Comparison of ENCODE assay signal across 9 mouse cellular contexts in the genomic region with DNA sequence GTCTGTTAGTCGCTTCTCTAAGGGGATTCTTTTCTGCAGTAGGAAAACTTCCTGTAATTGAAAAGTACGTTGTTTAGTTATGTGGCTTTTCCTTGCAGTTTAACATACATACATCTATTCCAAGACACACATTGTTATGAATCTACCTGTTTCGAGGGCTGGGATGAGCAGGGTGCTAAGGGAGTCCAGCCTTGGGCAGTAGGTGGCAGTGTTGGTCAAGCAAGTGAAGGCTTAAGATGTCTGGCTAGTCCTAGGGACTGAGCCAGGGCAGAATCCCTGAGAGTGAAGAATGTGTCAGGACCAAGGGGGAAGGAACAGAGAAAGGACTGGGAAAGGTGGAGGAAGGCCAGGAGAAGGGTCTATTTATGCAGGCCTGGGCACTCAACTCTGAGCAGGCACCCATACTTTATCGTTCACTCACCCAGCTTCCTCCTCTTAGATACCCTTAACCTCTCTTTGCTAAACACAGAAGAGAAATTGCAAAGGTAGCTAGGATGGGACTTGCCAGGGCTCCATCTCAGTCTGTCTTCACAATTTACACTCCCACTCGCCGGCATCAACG. TPM values are rescaled to one million over a fixed set of nuclear protein-coding genes. Genes with fewer than 3 reads are reported as not detected.
A peak's percentile ranks its signal among the peaks of the same experiment; 100 is the strongest.
DNase-seq lines count a peak whose midpoint lies in the region; ATAC-seq lines count a peak whose summit lies in the region.
"Had no signal": no experiment of that assay in that cellular context is flagged by ENCODE, and none has a peak within 500 bp of the region (broad histone marks: within the 10 kb centered on the region; RNA-seq: fewer than 3 reads in every experiment).

No protein-coding gene starts in this region.

- WGBS in liver, embryonic 11.5 days, result 50% methylated on average over 7 of the region's 7 CpGs

- no peaks in the 10 kb centered on the region for H3K9me3 ChIP-seq in liver, embryonic 11.5 days (ENCODE audit: control insufficient read depth, low read length)
- H3K9me3 ChIP-seq: neural tube, embryonic 12.5 days had no signal

- no peak overlapping the region for H3K27ac ChIP-seq in liver, embryonic 11.5 days (ENCODE audit: low read depth, low read length)
- H3K27ac ChIP-seq: neural tube, embryonic 12.5 days had no signal

- DNase-seq in 3T3-L1 (ENCODE audit: low read depth, low spot score), result peak; percentile 81
- peak; percentile 78 for DNase-seq in ZHBTc4 (ENCODE audit: low read depth, low spot score)
- DNase-seq in embryo, embryonic 10 days (ENCODE audit: low spot score), result peak; percentile 87
- DNase-seq in heart, adult 8-10 months (ENCODE audit: low spot score), result peak; percentile 24
- peak; percentile 85 for DNase-seq in kidney, postnatal 10 days
- no peak for DNase-seq in liver, embryonic 11.5 days (ENCODE audit: low spot score)
- peak; percentile 46 for DNase-seq in retina, adult 2 months (ENCODE audit: low read depth, low spot score)
- DNase-seq in urinary bladder, postnatal 36 days (ENCODE audit: low spot score in 2 of 2), result peak; percentile 57 to 64

- no peaks in the 10 kb centered on the region for H3K36me3 ChIP-seq in liver, embryonic 11.5 days (ENCODE audit: control insufficient read depth, insufficient read depth, low read length)
- H3K36me3 ChIP-seq: neural tube, embryonic 12.5 days had no signal

- peak; percentile 54; the same call in 1 of the 2 replicates for ATAC-seq in liver, embryonic 11.5 days (replicated peaks; ENCODE audit: low FRiP score)

- H3K9ac ChIP-seq in liver, embryonic 11.5 days (ENCODE audit: low read depth, low read length), result no peak overlapping the region
- H3K9ac ChIP-seq: neural tube, embryonic 12.5 days had no signal

- H3K27me3 ChIP-seq in liver, embryonic 11.5 days (replicated peaks; ENCODE audit: control insufficient read depth, insufficient read depth, low read length), result no peaks in the 10 kb centered on the region
- H3K27me3 ChIP-seq: neural tube, embryonic 12.5 days had no signal

- H3K4me1 ChIP-seq in liver, embryonic 11.5 days (replicated peaks; ENCODE audit: control insufficient read depth, insufficient read depth, low read length), result no peaks in the 10 kb centered on the region

- H3K4me3 ChIP-seq in liver, embryonic 11.5 days (ENCODE audit: low read depth, low read length), result no peak overlapping the region
- H3K4me3 ChIP-seq: neural tube, embryonic 12.5 days had no signal

- no peak overlapping the region for H3K4me2 ChIP-seq in liver, embryonic 11.5 days
- H3K4me2 ChIP-seq: neural tube, embryonic 12.5 days had no signal

RNA-seq across cellular contexts. Expression of a gene that starts 23.2 kb away (rescaled TPM):
- total RNA-seq in heart, adult 8-10 months (2022), result 10 to 100 TPM; 42.9 to 61.1 (median 50.7) TPM
- 22.6 and 25.2 TPM in 2 replicates for polyA plus RNA-seq in liver, embryonic 11.5 days (2014; fragmentation: Nextera tagmentation; extraction: Ambion mirVana)

RNA-seq across cellular contexts. Expression of a gene that starts 29.0 kb away (rescaled TPM):
- total RNA-seq in heart, adult 8-10 months (2022), result not detected
- polyA plus RNA-seq in liver, embryonic 11.5 days (2014; fragmentation: Nextera tagmentation; extraction: Ambion mirVana), result 0.25 TPM in 1 of 2 replicates, not detected in the other
